Mouse (Mus musculus) embryonic fibroblast, embryonic 13.5 days (primary cell): Measurements from ENCODE around the gene Ankrd9. TPM values are rescaled to one million over a fixed set of nuclear protein-coding genes. Genes with fewer than 3 reads are reported as not detected.

Source experiments
- H3K27ac ChIP-seq: 2 replicates; pipeline ENCODE4 v1.5.1; 2012; ENCODE audit warnings: low read length, control low read depth, inconsistent platforms; ENCODE audit not compliant: insufficient read depth
- H3K4me1 ChIP-seq: 2 replicates; pipeline ENCODE4 v1.6.1; 2011; ENCODE audit warnings: low read length; ENCODE audit not compliant: control insufficient read depth, insufficient read depth
- H3K4me3 ChIP-seq: 2 replicates; pipeline ENCODE4 v1.5.1; 2011; ENCODE audit warnings: mild to moderate bottlenecking, control low read depth, low read length; ENCODE audit not compliant: insufficient read depth
- CTCF ChIP-seq: IDR thresholded peaks from 2 replicates; pipeline ENCODE4 v1.5.1; 2011; ENCODE audit warnings: mild to moderate bottlenecking, control low read depth, low read length, moderate library complexity, borderline replicate concordance; ENCODE audit not compliant: insufficient read depth
- POLR2A ChIP-seq: IDR thresholded peaks from 2 replicates; pipeline ENCODE4 v1.6.1; 2011; ENCODE audit warnings: low read depth, mild to moderate bottlenecking, control low read depth, low read length, moderate library complexity
- polyA plus RNA-seq: library from polyadenylated mRNA; stranded (reverse); fragments of >200 nt; gene quantifications from 2 replicates; pipeline ENCODE4 v1.2.4, GENCODE M21; 2011; ENCODE audit warnings: low read depth; ENCODE audit not compliant: missing spikeins, insufficient read length

Ankrd9 gene
- polyA plus RNA-seq, 1 experiment, result 3.3 TPM

DNA sequence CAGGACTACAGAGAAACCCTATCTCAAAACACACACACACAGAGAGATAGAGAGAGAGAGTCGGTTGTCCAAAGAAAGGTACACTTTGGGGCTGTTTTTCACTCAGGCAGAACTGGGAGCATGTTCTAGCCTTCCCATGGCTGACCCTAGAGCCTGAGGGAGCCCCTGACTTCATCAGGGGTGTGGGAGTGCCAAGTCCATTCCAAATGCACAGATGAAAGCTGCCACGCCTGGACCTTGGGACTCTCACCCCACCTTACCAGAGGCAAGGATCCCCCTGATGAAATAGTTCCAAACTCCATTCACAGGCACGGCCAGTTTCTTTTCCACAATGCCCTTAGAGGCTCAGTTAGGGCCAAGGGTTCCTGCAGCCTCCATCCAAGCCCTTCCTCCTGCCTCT is 968 bp upstream of the Ankrd9 start:
- no peak for TF ChIP-seq POLR2A
- TF ChIP-seq CTCF, result no peak
- Histone ChIP-seq H3K4me1 (no peaks in the 10 kb centered on the region), H3K27ac (no peak overlapping the region), H3K4me3 (no peak overlapping the region)

DNA sequence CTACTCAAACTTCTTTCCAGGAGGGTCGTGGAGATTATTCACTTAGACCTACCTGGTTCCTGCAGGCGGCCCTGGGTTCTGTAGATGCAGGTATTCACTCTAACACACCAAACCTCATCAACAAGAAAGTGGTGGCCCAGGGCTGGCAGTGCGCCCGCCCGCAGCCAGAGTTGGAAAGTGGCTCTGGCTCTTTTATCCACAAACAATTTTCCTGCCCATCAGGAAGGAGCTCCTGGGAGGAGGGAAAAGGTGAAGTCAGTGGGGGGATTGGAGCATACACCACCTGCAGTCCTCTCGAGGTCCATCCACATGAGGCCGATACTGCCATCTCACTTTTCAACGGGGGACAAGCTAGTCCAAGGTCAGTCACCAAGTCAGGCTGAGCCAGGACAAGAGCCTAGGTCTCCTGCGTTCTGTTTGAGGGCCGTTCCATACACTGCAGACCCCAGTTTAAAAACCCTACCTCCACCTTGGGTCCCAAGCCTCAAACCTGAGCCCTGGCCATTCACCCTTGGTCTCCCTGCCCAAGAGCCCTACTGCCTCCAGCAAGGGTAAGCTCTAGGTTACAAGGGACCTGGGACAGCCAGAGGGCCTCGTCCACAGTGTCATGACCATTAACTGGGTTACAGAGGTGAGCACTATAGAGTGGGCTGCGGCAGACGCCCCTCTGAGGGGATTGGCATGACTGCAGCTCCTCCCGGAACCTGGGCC is 789 bp downstream of the Ankrd9 start:
- no peak for TF ChIP-seq POLR2A
- no peak for TF ChIP-seq CTCF
- Histone ChIP-seq H3K27ac (no peak overlapping the region), H3K4me1 (no peaks in the 10 kb centered on the region), H3K4me3 (peak overlapping the region; percentile 47)

DNA sequence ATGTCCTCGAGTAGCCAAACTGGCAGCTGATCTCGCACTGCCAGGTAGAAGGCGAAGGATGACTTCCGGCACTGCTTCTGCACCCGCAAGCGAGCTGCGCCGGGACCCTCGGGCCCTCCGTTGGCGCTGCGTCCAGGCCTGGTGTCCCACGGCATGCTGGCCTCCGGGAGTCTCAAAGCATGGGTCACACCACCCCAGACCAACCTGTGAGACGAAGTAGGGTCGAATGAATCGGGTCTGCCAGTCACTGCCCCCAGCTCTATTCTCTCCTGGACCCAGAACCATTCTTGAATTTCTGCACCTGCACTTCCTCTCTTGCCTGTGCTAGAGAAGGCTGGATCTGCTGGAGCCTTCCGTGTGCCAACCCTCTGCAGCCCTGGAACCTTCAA is 1.5 kb downstream of the Ankrd9 start:
- TF ChIP-seq POLR2A (no peak), CTCF (no peak)
- no peak overlapping the region for H3K27ac ChIP-seq
- H3K4me3 ChIP-seq, result no peak overlapping the region
- H3K4me1 ChIP-seq, result no peaks in the 10 kb centered on the region

DNA sequence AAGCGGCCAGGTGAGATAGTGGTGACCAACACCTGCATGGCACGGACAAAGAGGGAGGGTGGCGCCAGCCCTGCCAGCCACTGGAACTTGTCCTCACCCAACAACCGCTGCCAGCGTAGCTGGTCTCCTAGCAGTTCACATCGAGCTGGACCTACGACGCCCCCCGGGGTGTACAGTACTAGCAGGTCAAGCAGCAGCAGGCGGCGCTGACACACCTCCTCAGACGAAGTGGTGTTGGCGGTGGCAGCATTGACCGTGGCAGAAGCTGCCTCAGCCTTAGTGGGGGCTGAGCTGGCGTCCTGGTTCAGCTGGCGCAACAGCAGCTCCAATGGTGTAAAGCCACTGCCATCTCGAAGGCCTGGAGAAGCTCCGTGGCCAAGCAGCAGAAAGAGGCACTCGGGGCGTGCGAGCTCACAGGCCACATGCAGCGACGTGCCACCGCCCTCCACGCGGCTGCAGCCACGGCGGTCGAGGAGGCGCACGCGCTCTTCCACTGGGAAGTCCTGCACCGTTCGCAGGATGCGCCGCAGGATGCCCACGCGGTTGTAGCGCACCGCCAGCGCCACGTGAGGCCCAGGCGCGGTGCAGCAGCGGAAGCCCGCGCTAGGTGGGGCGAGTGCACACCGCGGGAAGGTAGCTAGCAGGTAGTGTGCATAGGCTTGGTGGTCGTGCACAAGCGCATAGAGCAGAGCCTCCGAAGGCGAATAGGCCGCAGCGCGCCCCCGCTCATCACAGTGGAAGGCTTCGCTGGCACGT is 2.1 kb downstream of the Ankrd9 start:
- TF ChIP-seq POLR2A (no peak), CTCF (no peak)
- Histone ChIP-seq H3K4me1 (no peaks in the 10 kb centered on the region), H3K4me3 (no peak overlapping the region), H3K27ac (no peak overlapping the region)

GRCm38 (mm10) chr12:110975838-110976468 is 2.9 kb downstream of the Ankrd9 start:
- TF ChIP-seq CTCF (no peak), POLR2A (no peak)
- Histone ChIP-seq H3K4me1 (no peaks in the 10 kb centered on the region), H3K27ac (no peak overlapping the region), H3K4me3 (no peak overlapping the region)

GRCm38 (mm10) chr12:110975385-110975784 is 3.5 kb downstream of the Ankrd9 start:
- Histone ChIP-seq H3K4me3 (no peak overlapping the region), H3K27ac (no peak overlapping the region), H3K4me1 (no peaks in the 10 kb centered on the region)
- TF ChIP-seq CTCF (no peak), POLR2A (no peak)

DNA sequence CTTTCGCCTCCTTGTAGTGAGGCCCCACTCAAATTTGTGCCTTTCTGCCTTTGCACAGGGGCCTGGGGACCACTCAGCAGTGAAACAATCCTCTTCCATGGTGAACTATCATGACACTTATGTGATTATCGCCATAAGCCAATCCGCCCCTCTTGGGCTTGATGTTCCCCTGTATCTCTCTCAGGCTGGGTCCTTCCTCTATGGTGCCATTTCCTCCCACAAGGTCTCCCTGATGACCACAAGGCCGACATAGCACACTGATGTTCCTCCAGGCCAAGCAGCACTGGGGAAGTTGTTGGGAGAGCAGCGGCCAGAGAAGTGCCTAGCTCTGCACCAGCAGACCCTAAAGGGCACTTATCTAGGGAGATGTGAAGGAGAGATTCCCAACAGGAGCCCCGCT is 4.1 kb downstream of the Ankrd9 start:
- Histone ChIP-seq H3K4me3 (no peak overlapping the region), H3K27ac (no peak overlapping the region), H3K4me1 (no peaks in the 10 kb centered on the region)
- TF ChIP-seq CTCF (no peak), POLR2A (no peak)

DNA sequence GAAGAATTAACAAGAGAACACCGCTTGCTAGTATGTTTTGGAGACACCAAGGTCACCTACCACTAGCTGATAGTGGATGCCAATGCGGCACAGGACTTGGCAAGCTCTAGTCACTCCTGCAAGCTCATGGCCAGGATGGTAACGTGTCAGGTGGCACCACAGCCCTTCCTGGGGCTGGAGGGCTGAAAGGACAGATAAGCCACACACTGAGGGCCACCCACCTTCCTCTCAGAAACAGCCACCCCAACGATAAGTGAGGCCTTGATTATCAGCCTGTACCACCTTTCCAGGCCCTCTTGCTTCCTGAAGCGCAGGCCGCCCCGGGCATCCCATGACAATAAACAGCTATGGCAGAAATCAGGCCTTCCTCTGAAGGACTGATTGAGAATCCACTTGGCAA is 4.5 kb downstream of the Ankrd9 start:
- H3K4me1 ChIP-seq, result no peaks in the 10 kb centered on the region
- no peak overlapping the region for H3K27ac ChIP-seq
- H3K4me3 ChIP-seq, result no peak overlapping the region
- TF ChIP-seq POLR2A (no peak), CTCF (no peak)

GRCm38 (mm10) chr12:110973829-110974228 is 5.0 kb downstream of the Ankrd9 start:
- Histone ChIP-seq H3K4me3 (no peak overlapping the region), H3K4me1 (no peaks in the 10 kb centered on the region), H3K27ac (no peak overlapping the region)
- TF ChIP-seq POLR2A, result no peak
- no peak for TF ChIP-seq CTCF

DNA sequence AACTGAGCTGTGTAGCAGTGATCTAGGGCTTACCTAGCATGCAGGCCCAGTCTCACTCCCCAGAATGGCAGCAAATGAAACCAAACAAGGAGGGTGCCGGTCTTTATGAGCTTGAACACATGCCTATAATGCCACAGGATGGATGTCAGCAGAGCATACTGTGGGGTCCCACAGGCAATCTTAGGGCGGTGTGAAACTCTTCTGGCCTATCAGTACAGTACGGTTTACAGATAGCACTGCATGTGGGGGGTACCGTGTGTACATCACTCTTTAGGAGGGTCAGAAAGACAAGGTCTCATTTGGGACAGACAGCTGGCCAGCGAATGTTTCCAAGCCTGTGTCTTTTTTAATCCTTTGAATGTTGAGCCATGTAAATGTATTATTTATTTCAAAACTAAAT is 6.9 kb downstream of the Ankrd9 start:
- no peak overlapping the region for H3K27ac ChIP-seq
- H3K4me1 ChIP-seq, result no peaks in the 10 kb centered on the region
- TF ChIP-seq POLR2A (no peak), CTCF (no peak)
- no peak overlapping the region for H3K4me3 ChIP-seq
